Mouse (Mus musculus): ENCODE measurements around the gene Tshz2. TPM values are rescaled to one million over a fixed set of nuclear protein-coding genes. Genes with fewer than 3 reads are reported as not detected.

Tshz2 gene
- total RNA-seq, 2 experiments from 2014 or later, result 37.8 to 50.7 TPM

- no peak for DNase-seq (ENCODE audit: low spot score in 2 of 2)
These were observed 11.6 kb upstream of the Tshz2 start for GRCm38 (mm10) chr2:169621201-169621710.

GRCm38 (mm10) chr2:169630070-169630469 lies 2.7 kb upstream of the Tshz2 start:
- DNase-seq (ENCODE audit: low spot score in 2 of 2), result no peak

GRCm38 (mm10) chr2:169633491-169634289 lies 877 bp downstream of the Tshz2 start:
- DNase-seq (ENCODE audit: low spot score in 2 of 2), result peak in 1 of 2 experiments; percentile 39

- no peak for DNase-seq (ENCODE audit: low spot score in 2 of 2)
These were observed 2.0 kb downstream of the Tshz2 start for GRCm38 (mm10) chr2:169634619-169635382.

GRCm38 (mm10) chr2:169635428-169635827 lies 2.6 kb downstream of the Tshz2 start:
- DNase-seq (ENCODE audit: low spot score in 2 of 2), result no peak

- no peak for DNase-seq (ENCODE audit: low spot score in 2 of 2)
These were observed 3.6 kb downstream of the Tshz2 start for GRCm38 (mm10) chr2:169636414-169636813.

- no peak for DNase-seq (ENCODE audit: low spot score in 2 of 2)
These were observed 8.7 kb downstream of the Tshz2 start for GRCm38 (mm10) chr2:169641547-169641946.

GRCm38 (mm10) chr2:169642420-169642819 lies 9.6 kb downstream of the Tshz2 start:
- DNase-seq (ENCODE audit: low spot score in 2 of 2), result no peak

GRCm38 (mm10) chr2:169647091-169647490 lies 14.3 kb downstream of the Tshz2 start:
- no peak for DNase-seq (ENCODE audit: low spot score in 2 of 2)

- DNase-seq (ENCODE audit: low spot score in 2 of 2), result no peak
These were observed 16.6 kb downstream of the Tshz2 start for GRCm38 (mm10) chr2:169649262-169649885.

GRCm38 (mm10) chr2:169653282-169653681 lies 20.5 kb downstream of the Tshz2 start:
- DNase-seq (ENCODE audit: low spot score in 2 of 2), result no peak

GRCm38 (mm10) chr2:169663792-169664191 lies 31.0 kb downstream of the Tshz2 start:
- DNase-seq (ENCODE audit: low spot score in 2 of 2), result no peak

- DNase-seq (ENCODE audit: low spot score in 2 of 2), result no peak
These were observed 38.5 kb downstream of the Tshz2 start for GRCm38 (mm10) chr2:169671264-169671663.

GRCm38 (mm10) chr2:169673786-169674185 lies 41.0 kb downstream of the Tshz2 start:
- DNase-seq (ENCODE audit: low spot score in 2 of 2), result no peak

GRCm38 (mm10) chr2:169674209-169674608 lies 41.4 kb downstream of the Tshz2 start:
- no peak for DNase-seq (ENCODE audit: low spot score in 2 of 2)

GRCm38 (mm10) chr2:169679264-169679663 lies 46.5 kb downstream of the Tshz2 start:
- no peak for DNase-seq (ENCODE audit: low spot score in 2 of 2)

GRCm38 (mm10) chr2:169679951-169680350 lies 47.1 kb downstream of the Tshz2 start:
- DNase-seq (ENCODE audit: low spot score in 2 of 2), result no peak

GRCm38 (mm10) chr2:169685260-169685659 lies 52.4 kb downstream of the Tshz2 start:
- no peak for DNase-seq (ENCODE audit: low spot score in 2 of 2)

- DNase-seq (ENCODE audit: low spot score in 2 of 2), result no peak
These were observed 52.9 kb downstream of the Tshz2 start for GRCm38 (mm10) chr2:169685747-169686146.

- no peak for DNase-seq (ENCODE audit: low spot score in 2 of 2)
These were observed 54.1 kb downstream of the Tshz2 start for GRCm38 (mm10) chr2:169686697-169687430.

GRCm38 (mm10) chr2:169690054-169690453 lies 57.2 kb downstream of the Tshz2 start:
- DNase-seq (ENCODE audit: low spot score in 2 of 2), result no peak

Measured in adrenal gland, adult 18-20 months (tissue).